Mouse (Mus musculus): Measurements from ENCODE around the gene Zdhhc14. TPM values are rescaled to one million over a fixed set of nuclear protein-coding genes. Genes with fewer than 3 reads are reported as not detected.

Zdhhc14 gene
- polyA plus RNA-seq, 1 experiment from 2014 or later: 0.93 TPM

- 93% methylated on average over 2 of the region's 2 CpGs for WGBS
- Histone ChIP-seq H3K4me3 (no peak overlapping the region), H3K9me3 (no peaks in the 10 kb centered on the region; the same call in 1 of the 2 replicates), H3K27ac (no peak overlapping the region), H3K36me3 (replicated peaks) (no peaks in the 10 kb centered on the region), H3K27me3 (ENCODE audit: poor library complexity, severe bottlenecking) (no peaks in the 10 kb centered on the region), H3K4me1 (no peaks in the 10 kb centered on the region)
- no peak for DNase-seq (ENCODE audit: extremely low spot score, low spot score)
These were observed 56.2 kb downstream of the Zdhhc14 start for GRCm38 (mm10) chr17:5548546-5548945.

DNA sequence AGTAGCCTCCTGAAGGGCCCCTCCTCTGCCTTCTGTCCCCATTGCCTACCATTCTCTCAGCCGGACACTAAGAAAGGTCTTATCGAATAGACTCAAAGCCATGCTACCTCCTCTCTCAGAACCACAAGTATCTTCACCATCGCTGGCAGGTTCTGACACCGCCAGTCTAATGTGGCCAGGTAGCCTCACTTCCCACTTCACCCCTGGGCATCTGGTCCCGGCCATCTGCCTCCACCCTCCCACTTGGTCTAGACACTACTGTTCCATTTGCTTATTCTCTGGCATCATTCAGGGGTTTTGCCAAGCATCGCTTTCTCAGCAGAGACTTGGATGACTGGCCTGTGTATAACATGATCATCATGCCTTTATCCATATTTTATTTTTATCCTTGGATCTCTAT, 57.1 kb downstream of the Zdhhc14 start:
- H3K27ac ChIP-seq: no peak overlapping the region
- no peak for DNase-seq (ENCODE audit: extremely low spot score, low spot score)
- WGBS: 91% methylated on average over 6 of the region's 6 CpGs
- H3K4me3 ChIP-seq: no peak overlapping the region
- H3K36me3 ChIP-seq (replicated peaks): no peaks in the 10 kb centered on the region
- no peaks in the 10 kb centered on the region for H3K27me3 ChIP-seq (ENCODE audit: poor library complexity, severe bottlenecking)
- H3K4me1 ChIP-seq: no peaks in the 10 kb centered on the region
- no peaks in the 10 kb centered on the region; the same call in 1 of the 2 replicates for H3K9me3 ChIP-seq

DNA sequence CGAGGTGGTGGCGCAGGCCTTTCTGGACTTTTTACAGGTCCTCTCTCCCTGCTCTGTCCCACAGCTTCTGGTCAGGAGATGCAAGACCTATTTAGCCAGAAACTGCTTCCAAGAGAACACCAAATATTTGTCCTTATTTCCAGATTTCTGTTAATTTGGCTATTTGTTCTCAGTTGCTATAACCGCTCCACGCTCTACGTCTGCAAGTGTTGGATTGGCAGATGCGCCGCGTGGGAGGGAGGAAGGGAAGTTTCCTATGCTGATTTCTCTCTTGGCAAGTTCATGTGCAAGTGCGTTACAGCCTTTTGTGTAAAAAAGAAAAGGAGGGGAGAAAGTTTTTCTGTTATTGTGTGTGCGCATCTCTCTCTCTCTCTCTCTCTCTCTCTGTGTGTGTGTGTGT, 58.1 kb downstream of the Zdhhc14 start:
- DNase-seq (ENCODE audit: extremely low spot score, low spot score): no peak
- H3K4me3 ChIP-seq: no peak overlapping the region
- WGBS: 92% methylated on average over 10 of the region's 10 CpGs
- no peaks in the 10 kb centered on the region for H3K27me3 ChIP-seq (ENCODE audit: poor library complexity, severe bottlenecking)
- no peaks in the 10 kb centered on the region; the same call in 1 of the 2 replicates for H3K9me3 ChIP-seq
- no peaks in the 10 kb centered on the region for H3K36me3 ChIP-seq (replicated peaks)
- H3K4me1 ChIP-seq: no peaks in the 10 kb centered on the region
- H3K27ac ChIP-seq: no peak overlapping the region

DNA sequence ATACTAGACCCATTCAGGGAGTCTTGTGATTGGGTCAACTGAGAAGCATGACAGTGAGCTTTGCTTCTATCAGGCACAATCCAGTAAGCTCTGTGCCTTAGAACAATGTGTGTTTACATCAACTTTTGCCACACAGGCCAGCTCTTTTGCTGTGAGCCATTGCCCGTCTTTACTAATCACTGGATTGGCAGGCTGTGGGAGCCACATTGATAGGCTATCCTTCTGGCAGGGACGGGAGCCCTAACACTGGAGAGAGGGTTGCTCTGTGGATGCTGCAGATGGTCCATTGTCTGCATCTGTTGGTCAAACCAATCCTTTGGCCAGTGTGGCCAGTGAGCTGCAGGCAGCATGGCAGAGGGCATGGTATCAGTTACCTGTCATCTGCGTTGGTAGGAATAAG, 58.8 kb downstream of the Zdhhc14 start:
- no peaks in the 10 kb centered on the region for H3K4me1 ChIP-seq
- 88% methylated on average over 3 of the region's 3 CpGs for WGBS
- no peak overlapping the region for H3K4me3 ChIP-seq
- no peaks in the 10 kb centered on the region for H3K27me3 ChIP-seq (ENCODE audit: poor library complexity, severe bottlenecking)
- no peaks in the 10 kb centered on the region for H3K36me3 ChIP-seq (replicated peaks)
- H3K9me3 ChIP-seq: no peaks in the 10 kb centered on the region
- no peak for DNase-seq (ENCODE audit: extremely low spot score, low spot score)
- H3K27ac ChIP-seq: no peak overlapping the region

- Histone ChIP-seq H3K36me3 (replicated peaks) (no peaks in the 10 kb centered on the region), H3K4me1 (no peaks in the 10 kb centered on the region), H3K4me3 (no peak overlapping the region), H3K27me3 (ENCODE audit: poor library complexity, severe bottlenecking) (no peaks in the 10 kb centered on the region), H3K27ac (no peak overlapping the region), H3K9me3 (no peaks in the 10 kb centered on the region)
- 80% methylated on average over 14 of the region's 14 CpGs for WGBS
- no peak for DNase-seq (ENCODE audit: extremely low spot score, low spot score)
These were observed 59.8 kb downstream of the Zdhhc14 start for GRCm38 (mm10) chr17:5552036-5552760.

- 93% methylated on average over 5 of the region's 5 CpGs for WGBS
- H3K27me3 ChIP-seq (ENCODE audit: poor library complexity, severe bottlenecking): no peaks in the 10 kb centered on the region
- no peak for DNase-seq (ENCODE audit: extremely low spot score, low spot score)
- H3K4me3 ChIP-seq: no peak overlapping the region
- H3K4me1 ChIP-seq: no peaks in the 10 kb centered on the region
- no peaks in the 10 kb centered on the region for H3K36me3 ChIP-seq (replicated peaks)
- no peaks in the 10 kb centered on the region for H3K9me3 ChIP-seq
- H3K27ac ChIP-seq: no peak overlapping the region
These were observed 61.2 kb downstream of the Zdhhc14 start for GRCm38 (mm10) chr17:5553556-5553955.

DNA sequence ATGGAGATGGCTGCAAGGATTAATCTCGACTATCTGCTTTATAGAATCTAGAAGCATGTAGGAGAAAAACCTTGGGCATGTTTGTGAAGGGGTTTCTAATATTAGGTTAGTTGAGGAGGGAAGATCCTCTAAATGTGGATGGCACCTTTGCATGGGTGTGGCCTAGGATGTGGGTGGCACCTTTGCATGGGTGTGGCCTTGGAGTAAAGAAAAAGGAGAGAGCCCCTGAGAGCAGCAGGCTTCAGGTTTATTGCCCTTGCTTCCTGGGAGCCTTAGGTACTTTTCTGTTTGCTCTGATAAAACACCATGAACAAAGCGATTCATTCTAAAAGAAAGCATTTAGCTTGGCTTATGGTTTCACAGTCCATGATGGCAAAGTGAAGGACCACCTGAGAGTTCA, 62.2 kb downstream of the Zdhhc14 start:
- 90% methylated on average over 2 of the region's 2 CpGs for WGBS
- no peak overlapping the region for H3K27ac ChIP-seq

DNA sequence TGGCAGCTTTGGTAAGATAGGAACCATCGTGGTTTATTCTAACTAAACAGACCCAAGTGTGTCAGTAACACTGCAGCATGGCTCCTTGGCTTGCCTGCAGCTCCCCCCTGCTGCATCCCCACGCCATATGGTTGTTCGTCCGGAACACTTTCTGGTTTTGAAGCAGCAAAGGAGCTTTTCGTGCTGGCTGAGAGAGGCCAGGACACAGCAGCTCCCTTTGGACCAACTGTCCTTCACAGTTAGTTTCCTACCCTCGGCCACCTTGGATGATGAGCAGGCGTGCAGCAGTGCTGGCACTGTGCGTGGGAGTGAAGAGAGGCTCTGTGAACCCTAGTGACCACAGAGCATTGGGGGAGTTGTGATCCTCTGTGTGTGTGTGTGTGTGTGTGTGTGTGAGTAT, 64.2 kb downstream of the Zdhhc14 start:
- H3K4me3 ChIP-seq: no peak overlapping the region
- WGBS: 82% methylated on average over 8 of the region's 8 CpGs
- no peaks in the 10 kb centered on the region for H3K36me3 ChIP-seq (replicated peaks)
- no peaks in the 10 kb centered on the region for H3K4me1 ChIP-seq
- DNase-seq (ENCODE audit: extremely low spot score, low spot score): no peak
- H3K9me3 ChIP-seq: peaks cover 3% of the 10 kb centered on the region; the same call in 1 of the 2 replicates
- H3K27ac ChIP-seq: no peak overlapping the region
- no peaks in the 10 kb centered on the region for H3K27me3 ChIP-seq (ENCODE audit: poor library complexity, severe bottlenecking)

More for the DNA sequence above, 62.2 kb downstream of the Zdhhc14 start:
- Histone ChIP-seq H3K27me3 (ENCODE audit: poor library complexity, severe bottlenecking) (no peaks in the 10 kb centered on the region), H3K9me3 (no peaks in the 10 kb centered on the region), H3K4me1 (no peaks in the 10 kb centered on the region), H3K4me3 (no peak overlapping the region), H3K36me3 (replicated peaks) (no peaks in the 10 kb centered on the region)
- DNase-seq (ENCODE audit: extremely low spot score, low spot score): no peak

- Histone ChIP-seq H3K9me3 (peaks cover 6% of the 10 kb centered on the region; the same call in 1 of the 2 replicates), H3K27me3 (ENCODE audit: poor library complexity, severe bottlenecking) (no peaks in the 10 kb centered on the region), H3K27ac (no peak overlapping the region), H3K4me3 (no peak overlapping the region), H3K4me1 (no peaks in the 10 kb centered on the region), H3K36me3 (replicated peaks) (no peaks in the 10 kb centered on the region)
- DNase-seq (ENCODE audit: extremely low spot score, low spot score): no peak
- 87% methylated on average over 4 of the region's 4 CpGs for whole genome bisulfite sequencing
These were observed 67.9 kb downstream of the Zdhhc14 start for GRCm38 (mm10) chr17:5560212-5560611.

DNA sequence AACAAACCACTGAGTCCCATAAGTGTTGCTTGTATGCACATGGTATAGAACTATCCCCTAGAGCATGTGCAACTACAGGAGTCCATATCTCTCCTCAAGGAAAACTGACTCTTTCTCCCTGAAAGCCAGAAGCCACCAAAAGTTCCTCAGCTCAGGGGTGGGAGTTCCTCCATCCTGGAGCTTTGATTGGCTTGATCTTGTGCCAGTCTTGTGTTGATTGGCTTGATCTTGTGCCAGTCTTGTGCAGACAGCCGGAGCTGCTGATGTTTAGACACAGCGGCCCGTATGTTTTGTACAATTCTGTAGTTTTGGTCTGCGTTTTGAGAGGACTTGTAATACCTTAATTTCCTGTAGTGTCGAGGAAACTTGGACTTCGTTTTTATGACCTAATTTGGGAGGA, 70.8 kb downstream of the Zdhhc14 start:
- WGBS: 95% methylated on average over 6 of the region's 6 CpGs
- no peak for DNase-seq (ENCODE audit: extremely low spot score, low spot score)
- Histone ChIP-seq H3K9me3 (peaks cover 16% of the 10 kb centered on the region; the same call in 1 of the 2 replicates), H3K27ac (no peak overlapping the region), H3K4me1 (no peaks in the 10 kb centered on the region), H3K36me3 (replicated peaks) (no peaks in the 10 kb centered on the region), H3K27me3 (ENCODE audit: poor library complexity, severe bottlenecking) (no peaks in the 10 kb centered on the region), H3K4me3 (no peak overlapping the region)

- Histone ChIP-seq H3K27me3 (ENCODE audit: poor library complexity, severe bottlenecking) (no peaks in the 10 kb centered on the region), H3K4me1 (peaks cover 5% of the 10 kb centered on the region), H3K4me3 (no peak overlapping the region), H3K36me3 (replicated peaks) (no peaks in the 10 kb centered on the region), H3K9me3 (peaks cover 12% of the 10 kb centered on the region; the same call in 1 of the 2 replicates), H3K27ac (no peak overlapping the region)
- no peak for DNase-seq (ENCODE audit: extremely low spot score, low spot score)
- WGBS: 90% methylated on average over 7 of the region's 7 CpGs
These were observed 73.6 kb downstream of the Zdhhc14 start for GRCm38 (mm10) chr17:5566006-5566405.

- H3K36me3 ChIP-seq (replicated peaks): no peaks in the 10 kb centered on the region
- H3K4me1 ChIP-seq: peaks cover 5% of the 10 kb centered on the region
- H3K27me3 ChIP-seq (ENCODE audit: poor library complexity, severe bottlenecking): no peaks in the 10 kb centered on the region
- no peak overlapping the region for H3K27ac ChIP-seq
- no peak for DNase-seq (ENCODE audit: extremely low spot score, low spot score)
- 85% methylated on average over 5 of the region's 5 CpGs for WGBS
- H3K9me3 ChIP-seq: peaks cover 12% of the 10 kb centered on the region; the same call in 1 of the 2 replicates
- H3K4me3 ChIP-seq: no peak overlapping the region
These were observed 75.6 kb downstream of the Zdhhc14 start for GRCm38 (mm10) chr17:5567943-5568342.

GRCm38 (mm10) chr17:5569131-5570030, 77.0 kb downstream of the Zdhhc14 start:
- Histone ChIP-seq H3K4me3 (no peak overlapping the region), H3K9me3 (peaks cover 10% of the 10 kb centered on the region; the same call in 1 of the 2 replicates), H3K4me1 (peaks cover 5% of the 10 kb centered on the region), H3K27ac (no peak overlapping the region), H3K27me3 (ENCODE audit: poor library complexity, severe bottlenecking) (no peaks in the 10 kb centered on the region), H3K36me3 (replicated peaks) (no peaks in the 10 kb centered on the region)
- 79% methylated on average over 17 of the region's 17 CpGs for WGBS
- no peak for DNase-seq (ENCODE audit: extremely low spot score, low spot score)
